Mouse (Mus musculus): ENCODE measurements around the gene Gm10203. TPM values are rescaled to one million over a fixed set of nuclear protein-coding genes. Genes with fewer than 3 reads are reported as not detected.
A peak's percentile ranks its signal among the peaks of the same experiment; 100 is the strongest.
"Not testable (repeated sequence)": the region's sequence is repeated elsewhere in the genome, so short reads cannot be mapped to it uniquely, and the experiment has no call there.

Gene Gm10203
- total RNA-seq (2021), result not detected
- long read RNA-seq, experiment 1, result 0 reads
- long read RNA-seq, experiment 2, result 0 reads

DNA sequence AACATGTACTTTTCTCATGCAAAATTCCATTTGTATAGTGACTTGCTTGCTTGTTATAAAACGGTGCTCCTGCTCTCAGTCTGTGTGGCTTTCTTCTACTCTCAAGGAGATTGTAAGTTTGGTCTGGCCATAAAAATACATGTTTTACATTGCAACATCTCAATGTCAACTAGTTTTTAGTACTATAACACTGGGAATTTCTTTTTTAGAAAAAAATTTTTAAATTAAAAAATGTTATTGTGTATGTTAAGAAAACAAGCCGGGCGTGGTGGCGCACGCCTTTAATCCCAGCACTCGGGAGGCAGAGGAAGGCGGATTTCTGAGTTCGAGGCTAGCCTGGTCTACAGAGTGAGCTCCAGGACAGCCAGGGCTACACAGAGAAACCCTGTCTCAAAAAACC is at the start of gene Gm10203:
TSS of gene Gm10203 (plus strand) at position 301 of the 400 bp plus-strand sequence.
- intact Hi-C loops (cut with DNase I), result not testable (repeated sequence)

DNA sequence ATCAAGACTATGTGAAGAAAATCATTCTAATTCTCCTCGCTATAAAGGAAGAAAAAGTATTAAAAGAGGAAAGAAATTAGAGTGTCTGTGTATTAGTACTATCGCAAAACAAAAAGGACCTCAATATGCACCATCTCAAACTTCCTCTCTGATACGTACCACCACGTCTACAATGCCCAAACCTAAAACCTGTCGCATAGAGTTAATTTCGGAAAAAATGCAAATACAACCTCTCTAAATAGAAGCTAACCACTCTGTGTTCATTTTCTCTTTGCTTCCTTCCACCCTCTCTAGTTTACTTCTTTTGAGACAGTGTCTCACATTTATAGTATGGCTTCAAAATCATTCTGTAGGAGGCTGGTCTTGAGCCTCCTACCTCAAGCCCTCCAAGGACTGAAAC is 37.6 kb upstream of the Gm10203 start:
- intact Hi-C loops (cut with DNase I), result no loop called here
- DNase-seq, result no peak

More for the DNA sequence above, at the start of gene Gm10203:
- DNase-seq, result not testable (repeated sequence)

DNA sequence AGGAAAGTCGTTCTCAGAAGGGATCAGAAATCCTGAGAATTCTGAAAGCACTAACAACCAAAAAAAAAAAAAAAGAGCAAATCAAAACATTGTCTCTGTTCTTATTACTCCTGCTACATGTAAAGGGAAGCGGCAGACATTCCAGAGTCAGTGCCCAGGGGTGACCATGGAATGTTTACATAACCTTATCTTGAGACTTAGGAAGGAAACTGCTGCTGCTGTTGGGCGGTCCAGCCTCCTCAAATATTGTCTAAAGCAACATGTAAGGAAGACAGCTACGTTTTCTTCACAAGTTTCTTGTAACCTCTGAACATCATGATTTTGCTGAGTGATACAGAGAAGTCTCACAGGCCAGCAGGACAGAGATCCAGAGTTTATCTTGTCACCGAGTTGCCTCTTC is 36.5 kb upstream of the Gm10203 start:
- intact Hi-C loops (cut with DNase I), result no loop called here
- peak; percentile 5 to 16 for DNase-seq

DNA sequence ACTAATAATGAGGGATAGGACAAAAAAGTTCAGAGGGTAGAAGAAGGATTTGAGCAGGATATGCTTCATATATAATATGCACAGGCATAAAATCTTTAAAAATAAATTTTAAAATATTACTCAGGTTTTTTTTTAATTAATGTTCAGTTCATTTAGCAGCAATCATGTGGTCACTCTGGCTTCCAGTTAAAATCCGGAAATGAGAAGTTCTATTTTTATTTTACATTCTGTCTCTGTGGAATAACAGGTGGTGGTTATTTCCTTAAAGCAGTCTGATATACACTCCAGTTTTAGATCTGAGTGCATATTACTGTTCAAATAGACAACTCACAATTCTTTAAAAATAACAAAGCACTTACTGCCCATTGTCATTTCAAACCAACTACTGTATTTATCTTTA is 35.4 kb upstream of the Gm10203 start:
- no peak for DNase-seq

DNA sequence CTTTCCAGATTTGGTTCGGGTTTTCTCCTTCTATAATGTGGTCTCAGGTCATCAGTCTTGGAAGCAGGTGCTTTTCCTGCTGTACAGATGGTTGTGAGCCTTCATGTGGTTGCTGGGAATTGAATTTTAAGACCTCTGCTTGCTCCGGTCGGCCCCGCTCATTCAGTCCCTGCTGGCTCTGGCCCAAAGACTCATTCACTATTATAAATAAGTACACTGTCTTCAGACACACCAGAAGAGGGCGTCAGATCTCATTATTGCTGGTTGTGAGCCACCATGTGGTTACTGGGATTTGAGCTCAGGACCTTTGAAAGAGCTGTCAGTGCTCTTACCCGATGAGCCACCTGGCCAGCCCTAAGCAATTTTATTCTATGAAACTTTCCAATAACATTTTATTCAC is 34.6 kb upstream of the Gm10203 start:
- DNase-seq, result peak in 1 of 2 experiments; percentile 12
- intact Hi-C loops (cut with DNase I), result no loop called here

More for the DNA sequence above, 35.4 kb upstream of the Gm10203 start:
- intact Hi-C loops (cut with DNase I), result no loop called here

DNA sequence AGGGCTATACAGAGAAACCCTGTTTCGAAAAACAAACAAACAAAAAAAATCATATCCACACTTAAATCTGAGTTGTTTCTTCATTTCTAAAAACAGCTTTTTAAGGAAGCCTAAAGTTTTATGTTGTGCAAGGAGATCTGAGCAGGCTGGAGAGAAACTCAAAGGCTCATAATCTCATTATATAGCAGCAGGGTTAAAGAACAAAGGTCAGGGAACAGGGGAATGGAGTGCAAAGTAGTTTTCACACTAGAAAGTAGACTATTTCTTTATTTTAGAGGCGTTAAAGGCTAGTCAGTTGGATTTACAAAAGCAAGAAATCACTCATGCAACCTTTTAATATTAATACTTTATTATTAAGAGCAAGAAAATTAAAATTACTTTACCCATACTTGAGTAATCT is 33.7 kb upstream of the Gm10203 start:
- DNase-seq, result no peak
- intact Hi-C loops (cut with DNase I), result no loop called here

DNA sequence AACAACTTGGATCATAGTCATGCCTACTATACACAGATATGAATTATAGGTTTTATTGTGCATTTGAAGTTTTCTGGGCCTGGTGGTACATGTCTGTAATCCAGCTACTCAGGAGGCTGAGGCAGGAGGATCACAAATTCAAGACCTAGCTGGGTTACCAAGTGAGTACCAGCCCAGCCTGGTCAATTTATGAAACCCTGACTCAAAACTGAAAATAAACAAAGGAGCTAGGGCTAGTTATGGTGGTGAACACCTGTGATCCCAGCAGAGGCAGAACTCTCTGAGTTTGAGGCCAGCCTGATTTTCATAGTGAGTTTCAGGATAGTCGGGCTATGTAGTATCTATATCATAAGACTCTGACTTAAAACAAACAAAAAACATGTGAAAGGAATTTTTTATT is 32.7 kb upstream of the Gm10203 start:
- no peak for DNase-seq
- intact Hi-C loops (cut with DNase I), result no loop called here

DNA sequence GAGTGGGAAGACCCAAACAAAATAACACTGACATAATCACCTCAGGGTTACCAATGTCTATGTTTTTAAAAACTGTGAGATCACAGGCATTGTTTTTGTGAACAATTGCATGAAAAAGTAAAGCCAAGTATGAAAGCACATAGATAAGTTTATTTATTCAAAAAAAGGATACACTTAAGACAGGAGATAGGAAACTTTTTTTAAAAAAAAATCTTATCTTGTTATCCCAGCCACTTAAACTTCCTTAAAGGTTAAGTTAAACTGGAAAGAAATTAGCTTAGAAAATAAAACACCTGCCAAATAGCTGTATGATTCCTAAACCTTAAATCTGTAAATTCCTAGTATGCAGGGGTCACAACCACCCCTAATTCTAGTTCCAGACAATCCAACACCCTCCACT is 31.0 kb upstream of the Gm10203 start:
- no peak for DNase-seq
- intact Hi-C loops (cut with DNase I), result no loop called here

DNA sequence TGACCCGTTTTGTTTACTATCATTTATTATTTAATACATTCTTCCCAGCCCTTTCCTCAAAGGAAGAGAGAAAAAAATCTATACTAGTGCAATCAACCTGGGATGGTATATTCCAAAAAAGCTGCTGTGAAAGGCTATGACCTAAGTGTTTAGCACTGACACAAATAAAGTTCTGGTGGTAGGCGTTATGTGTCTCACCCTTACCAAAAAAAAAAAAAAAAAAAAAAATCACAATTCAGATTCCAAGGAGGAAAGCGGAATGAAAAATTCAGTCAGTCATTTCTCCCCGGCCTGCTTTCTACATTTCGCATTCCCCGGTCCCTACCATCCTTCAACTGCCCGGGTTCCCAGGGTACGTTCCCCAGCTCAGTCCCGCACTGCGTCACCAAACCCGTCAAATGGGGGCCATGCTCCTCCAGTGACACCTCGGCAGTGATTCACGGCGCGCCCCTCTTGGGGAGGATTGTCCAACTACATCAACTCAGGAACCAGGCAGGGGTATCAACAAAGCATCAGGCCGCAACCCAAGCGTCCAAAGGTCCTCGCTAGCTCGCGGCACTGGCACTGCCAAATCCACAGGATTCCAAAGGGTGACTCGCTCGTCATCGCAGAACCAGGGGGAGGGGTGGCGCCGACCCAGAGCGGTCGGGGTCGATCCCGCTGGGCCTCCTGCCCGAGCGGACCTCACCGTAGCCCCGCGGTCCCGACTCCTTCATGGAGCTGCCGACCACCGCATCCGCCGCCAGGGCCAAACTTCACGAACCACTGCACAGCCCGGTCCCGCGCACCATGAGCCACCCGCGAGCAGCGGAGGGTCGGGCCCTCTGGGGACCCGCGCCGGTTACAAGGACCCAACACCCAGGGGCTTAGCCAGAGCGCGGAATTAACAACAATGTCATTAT is 29.5 kb upstream of the Gm10203 start:
- intact Hi-C loops (cut with DNase I), result loop anchor here (2.0 to 5.0 kb wide), 3 partner anchors 18 to 153 kb away; partner anchors contain the start of gene Sinhcaf

DNA sequence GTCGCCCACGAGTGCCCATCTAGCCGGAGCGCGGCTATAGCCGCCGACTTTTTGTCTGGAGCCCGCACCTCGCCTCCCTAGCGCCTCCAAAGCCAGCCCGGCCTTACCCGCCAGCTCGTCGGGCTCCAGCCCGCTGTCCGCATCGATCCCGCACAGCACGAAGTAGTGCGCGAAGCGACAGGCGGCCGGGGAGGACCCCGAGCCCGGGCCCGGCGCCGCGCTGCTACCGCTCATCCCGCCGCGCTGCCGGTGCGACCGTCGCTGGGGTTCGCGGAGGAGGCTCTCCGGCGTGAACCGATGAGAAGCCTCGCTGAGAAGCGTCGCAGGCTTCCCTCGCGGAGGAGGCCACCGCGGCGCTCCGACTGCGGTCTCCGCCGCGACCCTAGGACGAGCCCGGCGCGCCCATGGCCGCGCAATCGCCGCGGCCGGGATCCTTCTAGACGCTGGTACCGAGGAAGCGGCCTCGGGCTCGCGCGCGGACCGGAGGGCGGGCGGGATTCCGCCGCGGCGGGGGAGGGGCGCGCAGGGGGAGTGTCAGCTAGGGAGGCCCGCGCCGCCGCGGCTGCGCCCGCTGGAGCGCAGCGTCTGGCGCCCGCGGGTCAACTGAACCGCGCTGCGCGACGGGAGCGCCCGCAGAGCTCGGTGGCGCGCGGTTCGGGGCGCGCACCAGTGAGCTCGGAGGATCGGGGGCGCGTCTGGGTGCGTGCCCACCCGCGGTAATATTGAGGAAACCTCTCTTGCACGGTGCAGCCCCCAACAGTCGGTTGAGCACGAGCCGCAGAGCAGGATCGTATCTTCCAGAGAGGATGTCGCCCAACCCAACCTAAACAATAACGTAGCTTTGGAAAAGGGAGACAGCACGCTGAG is 28.7 kb upstream of the Gm10203 start, which contains the start of gene Dennd5b:
TSS of gene Dennd5b (minus strand) at position 605 of the 867 bp plus-strand sequence.
- peak; percentile 86 to 90 for DNase-seq
- intact Hi-C loops (cut with DNase I), result loop anchor here (2.0 to 5.0 kb wide), 3 partner anchors 17 to 154 kb away; partner anchors contain the start of gene Sinhcaf

More for the DNA sequence above, 29.5 kb upstream of the Gm10203 start:
- peak; percentile 54 to 59 for DNase-seq

DNA sequence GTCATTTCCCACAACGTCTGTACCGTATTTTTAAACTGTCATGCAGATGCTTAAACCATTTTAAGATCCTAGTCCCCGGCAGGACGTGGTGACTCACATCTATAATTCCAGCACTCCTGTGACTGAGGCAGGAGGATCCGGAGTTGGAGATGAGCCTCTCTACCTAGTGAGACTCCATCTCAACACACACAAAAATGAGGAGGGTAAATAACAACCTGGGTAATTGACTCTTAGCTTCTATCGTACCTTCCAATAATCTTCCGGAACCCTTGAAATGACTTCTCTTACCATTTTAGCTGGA is 28.1 kb upstream of the Gm10203 start:
- no peak for DNase-seq
- intact Hi-C loops (cut with DNase I), result loop anchor here (2.0 to 5.0 kb wide), 3 partner anchors 17 to 155 kb away; partner anchors contain the start of gene Sinhcaf

DNA sequence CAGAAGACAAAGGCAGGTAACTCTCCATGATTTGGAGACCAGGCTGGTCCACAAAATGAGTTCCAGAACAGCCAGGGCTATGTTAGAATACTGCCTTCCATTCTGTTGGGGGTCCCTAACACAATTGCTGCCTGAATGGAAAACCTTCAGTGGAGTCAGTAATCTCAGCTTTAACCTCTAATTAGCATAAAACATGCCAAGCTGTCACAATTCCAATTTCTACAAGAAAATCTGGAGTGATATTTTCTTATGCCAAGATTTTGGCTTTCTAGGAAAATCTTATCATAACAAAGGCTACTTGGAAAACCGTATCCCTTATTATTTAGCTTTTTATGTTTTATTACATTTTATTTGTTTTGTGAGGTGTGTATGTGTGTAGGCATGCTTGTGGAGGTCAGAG is 26.5 kb upstream of the Gm10203 start:
- intact Hi-C loops (cut with DNase I), result loop anchor here (5.0 kb wide), 2 partner anchors 46 to 156 kb away; partner anchors contain the start of gene Sinhcaf
- DNase-seq, result no peak

DNA sequence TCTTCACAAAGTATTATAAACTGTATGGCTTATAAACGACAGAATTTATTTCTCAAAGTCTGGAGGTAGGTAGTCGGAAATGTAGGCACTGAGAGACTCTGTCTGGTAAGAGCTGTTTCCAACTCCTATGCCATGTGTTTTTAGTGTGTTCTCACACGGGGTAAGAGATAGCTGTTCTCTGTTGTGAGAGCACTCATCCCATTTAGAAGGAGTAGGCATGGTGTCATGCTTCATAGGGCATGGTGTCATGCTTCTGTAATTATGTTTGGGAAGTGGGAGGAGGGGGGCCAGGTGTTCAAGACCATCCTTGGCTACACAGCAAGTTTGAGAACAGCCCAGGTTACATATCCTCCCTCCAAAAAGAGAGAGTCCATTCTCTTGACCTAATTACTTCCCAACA is 22.4 kb upstream of the Gm10203 start:
- no peak for DNase-seq
- intact Hi-C loops (cut with DNase I), result loop anchor here (5.0 kb wide), 1 partner anchor 35 kb away; no protein-coding TSS in a partner anchor

DNA sequence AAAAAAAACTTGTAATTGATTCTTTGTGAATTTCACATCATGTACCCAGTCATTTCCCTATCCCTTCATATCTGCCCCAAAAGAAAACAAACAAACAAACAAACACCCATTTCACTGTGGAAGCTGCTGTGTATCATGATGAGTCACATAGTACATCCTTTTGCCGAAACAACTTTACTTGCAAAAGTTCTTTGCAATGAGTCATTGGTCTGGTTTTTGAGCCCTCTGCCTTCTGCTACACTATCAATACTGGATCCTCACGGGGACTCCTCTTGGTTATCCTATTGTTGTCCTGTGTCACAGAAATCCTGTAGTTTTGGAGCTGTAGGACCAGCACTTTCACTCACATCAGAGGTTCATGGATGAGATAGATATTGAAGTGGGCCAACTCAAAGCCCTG is 21.1 kb upstream of the Gm10203 start:
- DNase-seq, result no peak
- intact Hi-C loops (cut with DNase I), result loop anchor here (5.0 kb wide), 1 partner anchor 37 kb away; no protein-coding TSS in a partner anchor

DNA sequence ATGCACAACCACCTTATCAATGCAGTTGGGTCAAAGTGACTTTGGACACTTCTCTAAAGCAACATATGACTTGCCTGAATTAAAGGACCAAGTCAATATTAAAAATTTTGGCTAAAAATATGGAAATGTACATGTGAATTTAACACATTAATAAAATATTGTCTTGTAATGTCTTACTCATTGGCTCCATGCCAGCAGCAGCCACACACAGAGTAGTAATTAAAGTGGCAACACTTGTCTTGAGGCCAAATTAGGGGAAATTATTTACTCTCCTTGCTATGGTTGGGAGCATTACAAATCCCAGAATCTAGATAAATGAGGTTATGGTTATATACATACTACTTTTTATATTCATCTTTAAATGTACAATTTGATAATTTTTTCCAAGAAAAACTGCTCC is 13.0 kb upstream of the Gm10203 start:
- no peak for DNase-seq
- intact Hi-C loops (cut with DNase I), result no loop called here

DNA sequence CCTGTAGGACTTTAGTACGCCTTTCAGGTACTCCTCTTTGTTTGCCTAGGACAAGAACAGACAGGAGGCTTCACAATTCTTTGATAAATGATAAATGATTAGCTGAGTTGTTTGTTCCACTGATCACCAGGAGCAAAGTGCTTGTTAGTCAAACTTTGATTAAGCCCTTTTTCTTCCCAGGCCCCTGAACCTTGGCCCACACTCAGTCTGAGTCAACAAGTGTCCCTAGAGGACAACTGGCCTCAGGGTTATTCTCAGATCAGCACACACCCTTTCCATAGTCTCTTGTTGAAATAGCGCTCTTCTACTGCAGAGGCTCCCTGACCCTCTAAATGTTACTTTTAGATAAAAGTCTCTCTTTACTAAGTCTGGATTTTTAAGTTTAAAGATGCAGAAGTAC is 11.0 kb upstream of the Gm10203 start:
- peak; percentile 16 to 31 for DNase-seq
- intact Hi-C loops (cut with DNase I), result loop anchor here (1.0 to 2.0 kb wide), 2 partner anchors 18 to 61 kb away; partner anchors contain the start of gene Dennd5b

DNA sequence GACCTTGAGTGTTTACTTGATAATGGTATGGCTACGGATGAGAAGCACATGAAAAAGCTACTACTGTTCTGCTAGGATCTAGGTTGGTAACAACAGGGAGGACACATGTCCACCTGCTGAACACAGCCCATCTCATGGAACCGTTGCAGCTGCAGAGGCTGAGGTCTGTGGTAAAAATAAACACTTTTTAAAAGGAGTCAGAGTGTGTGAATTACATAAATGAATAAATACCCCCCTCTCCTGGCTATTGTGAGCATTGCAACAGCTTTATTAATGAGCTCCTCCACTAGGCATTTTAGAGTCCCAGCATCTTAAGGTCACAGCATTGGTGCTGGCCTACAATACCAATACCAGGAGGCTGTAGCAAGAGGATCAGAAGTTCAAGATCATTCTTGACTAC is 10.1 kb upstream of the Gm10203 start:
- intact Hi-C loops (cut with DNase I), result loop anchor here (1.0 to 2.0 kb wide), 3 partner anchors 19 to 109 kb away; partner anchors contain the start of gene Dennd5b
- peak; percentile 36 to 76 for DNase-seq

DNA sequence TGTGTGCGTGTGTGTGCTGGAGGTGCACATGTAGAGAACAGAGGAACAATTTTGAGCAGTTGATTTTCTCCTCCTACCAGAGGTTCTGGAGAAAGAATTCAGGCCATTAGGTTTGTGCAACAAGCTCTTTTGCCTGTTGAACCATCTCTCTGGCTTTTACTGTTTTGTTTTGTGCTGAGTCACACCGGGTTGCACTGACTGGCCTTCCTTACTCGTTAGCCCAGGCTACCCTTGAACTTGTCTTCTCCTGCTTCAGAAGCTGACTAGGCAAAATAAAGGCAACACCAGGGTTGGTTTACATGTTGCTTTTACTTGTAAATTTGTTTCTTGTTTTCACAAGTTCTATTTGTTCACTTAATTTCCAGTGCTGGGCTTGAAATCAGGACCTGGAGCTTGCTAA is 6.9 kb upstream of the Gm10203 start:
- intact Hi-C loops (cut with DNase I), result no loop called here
- no peak for DNase-seq

DNA sequence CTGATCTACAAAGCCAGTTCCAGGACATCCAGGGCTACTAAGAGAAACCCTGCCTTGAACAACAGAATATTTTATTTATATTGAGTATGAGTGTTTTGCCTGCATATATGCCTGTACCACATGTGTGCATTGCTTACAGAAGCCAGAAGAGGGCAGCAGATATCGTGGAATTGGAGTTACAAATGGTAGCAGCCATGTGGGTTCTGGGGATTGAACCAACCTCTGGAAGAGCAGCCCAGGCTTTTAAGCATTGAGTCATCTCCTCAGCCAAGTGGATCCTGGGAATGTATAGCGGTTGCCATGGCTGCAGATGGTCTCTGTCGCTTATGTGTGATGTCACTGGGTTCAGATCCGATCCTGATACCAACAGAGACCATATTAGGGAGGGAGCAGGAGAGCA is 3.3 kb upstream of the Gm10203 start:
- intact Hi-C loops (cut with DNase I), result no loop called here

DNA sequence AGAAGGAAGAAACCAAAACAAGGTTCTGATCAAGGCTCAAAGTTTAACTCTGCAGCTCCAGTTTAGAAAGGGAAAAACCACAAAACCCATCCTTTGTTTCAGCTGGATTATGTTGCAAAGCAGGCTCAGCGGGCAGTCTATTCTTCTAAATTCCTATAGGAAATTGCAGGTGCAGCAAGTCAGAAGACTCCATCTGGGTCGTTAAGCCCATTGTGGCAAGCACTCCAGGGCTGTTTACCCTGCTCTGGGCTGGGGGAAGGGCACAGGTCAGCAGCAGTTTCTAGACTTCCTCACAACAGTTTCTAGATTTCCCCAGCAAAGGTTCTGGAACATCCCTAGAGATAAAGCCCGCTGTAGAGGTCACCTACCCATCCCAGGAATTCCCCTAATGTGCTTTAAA is 1.1 kb downstream of the Gm10203 start:
- intact Hi-C loops (cut with DNase I), result no loop called here
- DNase-seq, result no peak

More for the DNA sequence above, 3.3 kb upstream of the Gm10203 start:
- DNase-seq, result peak; percentile 25 to 55

Measured in heart, postnatal 14 days (tissue).